Mouse (Mus musculus): ENCODE results near the gene Rph3a.

DNA sequence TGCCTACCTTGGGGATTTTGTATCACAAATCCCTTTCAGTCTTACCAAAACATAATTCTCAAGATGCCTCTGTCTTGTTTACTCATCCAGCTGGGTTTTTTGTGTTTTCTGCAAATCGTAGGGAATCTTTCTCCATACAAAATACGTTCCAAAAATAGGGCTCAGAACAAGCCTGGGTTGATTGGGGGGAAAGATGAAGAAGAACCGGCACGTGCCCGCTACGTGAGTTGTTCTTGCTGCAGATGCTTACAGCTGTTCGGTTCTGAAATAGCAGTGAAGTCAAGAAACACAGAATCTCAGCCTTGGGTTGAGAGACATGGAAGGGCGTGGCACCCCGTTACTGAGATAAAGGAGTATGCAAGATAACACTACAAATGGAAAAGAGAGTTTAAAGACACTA, 44.0 kb upstream of the Rph3a start:
- no peak for TF ChIP-seq GATA1 (IDR thresholded peaks at IDR 0.05; ENCODE audit: low read length)
- no peak for TF ChIP-seq TAL1 (IDR thresholded peaks at IDR 0.05; ENCODE audit: low read length)

Measured in erythroblast, embryonic 14.5 days (primary cell).